Mouse (Mus musculus) 3134 (cell line): Measurements from ENCODE around the gene Olfr715b.
"Not testable (repeated sequence)": the region's sequence is repeated elsewhere in the genome, so short reads cannot be mapped to it uniquely, and the experiment has no call there.

Experiments
- DNase-seq: peaks from one replicate; pipeline ENCODE4 v3.0.0-alpha.2; 2011; ENCODE audit warnings: low spot score; ENCODE audit not compliant: insufficient read length; ENCODE audit errors: extremely low read depth

Gene Olfr715b

DNA sequence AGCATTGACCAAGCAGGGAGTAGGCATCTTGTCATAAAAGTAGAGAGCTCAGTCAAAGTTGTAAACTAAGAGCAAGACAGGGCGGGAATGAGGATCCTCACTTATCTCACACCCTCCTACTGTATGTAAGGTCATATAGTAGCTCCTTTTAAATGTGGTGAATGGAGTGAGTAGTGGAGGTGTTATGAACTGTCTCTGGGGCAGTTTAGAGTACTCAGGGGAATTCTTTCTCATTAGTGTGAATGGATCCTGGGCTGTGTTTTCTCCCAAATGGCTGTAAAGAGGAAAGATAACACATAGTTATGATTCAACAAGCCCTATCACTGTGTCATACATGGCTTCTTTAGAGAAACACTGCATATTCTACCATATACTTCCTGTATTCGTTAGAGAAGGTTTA is at the start of gene Olfr715b:
Olfr715b (minus strand) TSS at position 101 of the 400 bp plus-strand sequence.
- DNase-seq = not testable (repeated sequence)

- not testable (repeated sequence) for DNase-seq
Observed at GRCm38 (mm10) chr7:107138027-107138426, 27.9 kb upstream of the Olfr715b start, which contains the start of gene Olfr716. Olfr716 (plus strand) TSS chr7:107138327.

- not testable (repeated sequence) for DNase-seq
Observed at GRCm38 (mm10) chr7:107130983-107131382, 20.8 kb upstream of the Olfr715b start, which contains the start of gene Olfr715. Olfr715 (minus strand) TSS chr7:107131083.

GRCm38 (mm10) chr7:107092920-107093319 is 17.2 kb downstream of the Olfr715b start, which contains the start of gene Olfr17:
Olfr17 (plus strand) TSS chr7:107093220.
- DNase-seq = no peak

- DNase-seq = no peak
Observed at GRCm38 (mm10) chr7:107070681-107071080, 39.5 kb downstream of the Olfr715b start, which contains the start of gene Olfr714. Olfr714 (plus strand) TSS chr7:107070981.
